Mouse (Mus musculus): ENCODE results near the gene Folr1. TPM values are rescaled to one million over a fixed set of nuclear protein-coding genes. Genes with fewer than 3 reads are reported as not detected.

Folr1 gene
- polyA plus RNA-seq, 1 experiment from 2014 or later = 6.5 TPM

GRCm38 (mm10) chr7:101837154-101837605 lies 33.4 kb downstream of the Folr1 start:
- peak overlapping the region; percentile 89 to 98 for H3K27ac ChIP-seq (replicated peaks in 1 of 2; ENCODE audit: control insufficient read depth in 1 of 2, insufficient read depth in 1 of 2, low read depth in 2 of 2, low read length in 2 of 2)
- H3K4me1 ChIP-seq (ENCODE audit: control insufficient read depth in 2 of 2, insufficient read depth in 2 of 2, low read length in 2 of 2) = peaks cover 18 to 27% of the 10 kb centered on the region in 2 experiments
- peak overlapping the region; percentile 89 for H3K4me2 ChIP-seq (ENCODE audit: low read length)
- H3K9ac ChIP-seq (ENCODE audit: low read length) = peak overlapping the region; percentile 99
- H3K9me3 ChIP-seq (ENCODE audit: control insufficient read depth, low read length) = no peaks in the 10 kb centered on the region
- peak overlapping the region; percentile 68 to 94 for H3K4me3 ChIP-seq (ENCODE audit: control insufficient read depth in 1 of 2, insufficient read depth in 1 of 2, low read depth in 1 of 2, low read length in 2 of 2)
- no peaks in the 10 kb centered on the region for H3K27me3 ChIP-seq (ENCODE audit: control insufficient read depth, insufficient read depth, low read length)
- under 1% methylated on average over 20 of the region's 20 CpGs for WGBS
- ATAC-seq (ENCODE audit: insufficient number of reproducible peaks, insufficient read depth, low FRiP score, low read depth) = no peak
- H3K36me3 ChIP-seq (ENCODE audit: control insufficient read depth, insufficient read depth, low read length) = peaks cover 23% of the 10 kb centered on the region

- Histone ChIP-seq H3K9me3 (ENCODE audit: control insufficient read depth, low read length) (no peaks in the 10 kb centered on the region), H3K4me1 (ENCODE audit: control insufficient read depth in 2 of 2, insufficient read depth in 2 of 2, low read length in 2 of 2) (peaks cover 18 to 27% of the 10 kb centered on the region in 2 experiments), H3K4me3 (ENCODE audit: control insufficient read depth in 1 of 2, insufficient read depth in 1 of 2, low read depth in 1 of 2, low read length in 2 of 2) (peak overlapping the region; percentile 68 to 94), H3K27me3 (ENCODE audit: control insufficient read depth, insufficient read depth, low read length) (no peaks in the 10 kb centered on the region), H3K4me2 (ENCODE audit: low read length) (peak overlapping the region; percentile 89), H3K9ac (ENCODE audit: low read length) (peak overlapping the region; percentile 99), H3K36me3 (ENCODE audit: control insufficient read depth, insufficient read depth, low read length) (peaks cover 30% of the 10 kb centered on the region), H3K27ac (replicated peaks in 1 of 2; ENCODE audit: control insufficient read depth in 1 of 2, insufficient read depth in 1 of 2, low read depth in 2 of 2, low read length in 2 of 2) (peak overlapping the region; percentile 89 to 98)
- peak; percentile 45; the same call in 1 of the 2 replicates for ATAC-seq (ENCODE audit: insufficient number of reproducible peaks, insufficient read depth, low FRiP score, low read depth)
- under 1% methylated on average over 63 of the region's 63 CpGs for WGBS
Observed at GRCm38 (mm10) chr7:101836271-101837153, 34.1 kb downstream of the Folr1 start.

- 40% methylated on average over 5 of the region's 5 CpGs for WGBS
- Histone ChIP-seq H3K36me3 (ENCODE audit: control insufficient read depth, insufficient read depth, low read length) (peaks cover 39% of the 10 kb centered on the region), H3K9me3 (ENCODE audit: control insufficient read depth, low read length) (no peaks in the 10 kb centered on the region), H3K27ac (replicated peaks in 1 of 2; ENCODE audit: control insufficient read depth in 1 of 2, insufficient read depth in 1 of 2, low read depth in 2 of 2, low read length in 2 of 2) (peak overlapping the region; percentile 89 to 98; a peak in 3 of 4 replicates), H3K4me2 (ENCODE audit: low read length) (peak overlapping the region; percentile 89), H3K4me3 (ENCODE audit: control insufficient read depth in 1 of 2, insufficient read depth in 1 of 2, low read depth in 1 of 2, low read length in 2 of 2) (peak overlapping the region; percentile 68 to 94), H3K9ac (ENCODE audit: low read length) (peak overlapping the region; percentile 99), H3K27me3 (ENCODE audit: control insufficient read depth, insufficient read depth, low read length) (no peaks in the 10 kb centered on the region), H3K4me1 (ENCODE audit: control insufficient read depth in 2 of 2, insufficient read depth in 2 of 2, low read length in 2 of 2) (peaks cover 18 to 27% of the 10 kb centered on the region in 2 experiments)
- ATAC-seq (ENCODE audit: insufficient number of reproducible peaks, insufficient read depth, low FRiP score, low read depth) = no peak
Observed at GRCm38 (mm10) chr7:101835457-101836109, 35.0 kb downstream of the Folr1 start.

DNA sequence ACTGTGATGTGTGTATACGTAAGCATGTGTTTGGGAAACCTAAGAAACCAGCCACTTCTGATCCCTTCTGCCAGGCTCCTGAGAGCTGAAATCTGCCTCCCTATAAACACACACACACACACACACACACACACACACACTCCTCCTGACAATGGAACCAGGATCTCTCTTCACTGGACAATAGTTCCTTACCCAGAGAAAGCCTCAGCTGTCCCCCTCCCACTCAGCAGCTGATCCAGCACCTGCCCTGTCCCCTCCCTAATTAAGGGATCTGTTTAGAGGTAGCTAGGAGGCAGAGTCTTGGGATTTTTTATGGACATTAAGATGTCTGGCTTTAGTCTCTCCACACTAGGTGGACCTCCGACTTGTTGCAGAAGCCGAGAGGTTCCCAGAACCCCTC lies 35.7 kb downstream of the Folr1 start:
- H3K9me3 ChIP-seq (ENCODE audit: control insufficient read depth, low read length) = no peaks in the 10 kb centered on the region
- H3K27me3 ChIP-seq (ENCODE audit: control insufficient read depth, insufficient read depth, low read length) = no peaks in the 10 kb centered on the region
- peaks cover 46% of the 10 kb centered on the region for H3K36me3 ChIP-seq (ENCODE audit: control insufficient read depth, insufficient read depth, low read length)
- peaks cover 18 to 27% of the 10 kb centered on the region in 2 experiments for H3K4me1 ChIP-seq (ENCODE audit: control insufficient read depth in 2 of 2, insufficient read depth in 2 of 2, low read length in 2 of 2)
- peak overlapping the region; percentile 89 for H3K4me2 ChIP-seq (ENCODE audit: low read length)
- 0 out of 4 replicates have a peak overlapping the region, but pooled peaks of 1 of the 2 experiments have one; percentile 49 for H3K27ac ChIP-seq (replicated peaks in 1 of 2; ENCODE audit: control insufficient read depth in 1 of 2, insufficient read depth in 1 of 2, low read depth in 2 of 2, low read length in 2 of 2)
- H3K9ac ChIP-seq (ENCODE audit: low read length) = peak overlapping the region; percentile 99; the same call in 1 of the 2 replicates
- peak overlapping the region in 1 of 2 experiments; percentile 94; a peak in 1 of 4 replicates for H3K4me3 ChIP-seq (ENCODE audit: control insufficient read depth in 1 of 2, insufficient read depth in 1 of 2, low read depth in 1 of 2, low read length in 2 of 2)
- no peak for ATAC-seq (ENCODE audit: insufficient number of reproducible peaks, insufficient read depth, low FRiP score, low read depth)
- 33% methylated on average over 3 of the region's 3 CpGs for WGBS

DNA sequence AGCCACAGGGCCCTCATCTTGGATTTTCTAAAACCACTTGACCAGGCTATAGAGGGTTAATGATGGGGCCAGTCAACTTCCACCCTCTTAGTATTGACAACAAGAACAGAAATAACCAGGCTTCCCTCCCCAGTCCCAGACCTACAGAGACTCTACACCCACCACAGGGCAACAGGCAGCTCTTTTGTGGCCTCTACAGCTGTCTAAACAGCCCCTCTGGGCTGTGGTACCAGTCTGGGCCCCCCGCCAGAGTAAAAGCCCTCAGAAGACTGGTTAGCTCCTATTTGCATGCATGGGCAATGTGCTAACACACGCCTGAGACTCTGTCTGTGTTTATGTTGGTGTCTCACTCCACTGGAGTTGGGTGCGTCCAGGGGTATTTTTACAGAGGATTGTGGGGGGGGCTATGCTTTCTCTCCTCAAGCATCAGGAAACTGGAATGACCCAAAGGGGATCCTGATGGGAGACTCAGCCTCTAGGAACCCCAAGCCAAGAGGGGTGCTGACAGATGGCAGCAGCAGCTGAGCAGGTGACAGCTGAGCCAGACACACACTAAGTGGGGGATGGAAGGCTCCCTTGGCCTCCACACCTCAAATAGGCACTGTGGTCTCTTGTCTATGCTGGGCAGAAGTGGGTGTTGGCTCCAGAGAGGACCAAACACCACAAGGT lies 36.5 kb downstream of the Folr1 start:
- peaks cover 49% of the 10 kb centered on the region for H3K36me3 ChIP-seq (ENCODE audit: control insufficient read depth, insufficient read depth, low read length)
- WGBS = 51% methylated on average over 3 of the region's 3 CpGs
- no peaks in the 10 kb centered on the region for H3K9me3 ChIP-seq (ENCODE audit: control insufficient read depth, low read length)
- H3K4me1 ChIP-seq (ENCODE audit: control insufficient read depth in 2 of 2, insufficient read depth in 2 of 2, low read length in 2 of 2) = peaks cover 18 to 27% of the 10 kb centered on the region in 2 experiments
- H3K4me2 ChIP-seq (ENCODE audit: low read length) = peak overlapping the region; percentile 89
- peak overlapping the region; percentile 42; the same call in 1 of the 2 replicates for H3K9ac ChIP-seq (ENCODE audit: low read length)
- no peak overlapping the region for H3K4me3 ChIP-seq (ENCODE audit: control insufficient read depth in 1 of 2, insufficient read depth in 1 of 2, low read depth in 1 of 2, low read length in 2 of 2)
- H3K27ac ChIP-seq (replicated peaks in 1 of 2; ENCODE audit: control insufficient read depth in 1 of 2, insufficient read depth in 1 of 2, low read depth in 2 of 2, low read length in 2 of 2) = peak overlapping the region in 1 of 2 experiments; percentile 49; a peak in 2 of 4 replicates
- no peaks in the 10 kb centered on the region for H3K27me3 ChIP-seq (ENCODE audit: control insufficient read depth, insufficient read depth, low read length)
- no peak for ATAC-seq (ENCODE audit: insufficient number of reproducible peaks, insufficient read depth, low FRiP score, low read depth)

DNA sequence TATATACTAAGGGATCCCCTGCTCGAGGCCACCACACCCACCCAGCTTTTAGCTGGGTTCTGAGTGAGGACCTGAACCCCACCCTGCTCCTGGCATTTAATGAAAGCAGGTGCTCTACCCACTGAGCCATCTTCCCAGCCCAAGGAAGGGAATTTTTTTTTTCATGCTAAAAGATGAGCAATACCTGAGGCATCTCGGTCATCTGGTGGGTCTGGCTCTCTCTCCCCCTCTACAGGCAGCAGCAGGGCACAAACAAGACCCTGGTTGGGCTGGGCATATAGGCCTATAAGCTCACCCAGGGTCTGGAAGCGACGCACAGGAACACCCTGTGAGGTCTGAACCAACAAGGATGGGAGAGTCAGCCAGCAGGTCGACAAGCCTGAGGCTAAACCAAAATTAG lies 37.2 kb downstream of the Folr1 start:
- Histone ChIP-seq H3K4me3 (ENCODE audit: control insufficient read depth in 1 of 2, insufficient read depth in 1 of 2, low read depth in 1 of 2, low read length in 2 of 2) (no peak overlapping the region), H3K9ac (ENCODE audit: low read length) (no peak overlapping the region), H3K4me1 (ENCODE audit: control insufficient read depth in 2 of 2, insufficient read depth in 2 of 2, low read length in 2 of 2) (peaks cover 16 to 27% of the 10 kb centered on the region in 2 experiments), H3K4me2 (ENCODE audit: low read length) (no peak overlapping the region), H3K27me3 (ENCODE audit: control insufficient read depth, insufficient read depth, low read length) (no peaks in the 10 kb centered on the region), H3K9me3 (ENCODE audit: control insufficient read depth, low read length) (no peaks in the 10 kb centered on the region), H3K36me3 (ENCODE audit: control insufficient read depth, insufficient read depth, low read length) (peaks cover 56% of the 10 kb centered on the region), H3K27ac (replicated peaks in 1 of 2; ENCODE audit: control insufficient read depth in 1 of 2, insufficient read depth in 1 of 2, low read depth in 2 of 2, low read length in 2 of 2) (no peak overlapping the region)
- ATAC-seq (ENCODE audit: insufficient number of reproducible peaks, insufficient read depth, low FRiP score, low read depth) = no peak
- 73% methylated on average over 5 of the region's 5 CpGs for WGBS

DNA sequence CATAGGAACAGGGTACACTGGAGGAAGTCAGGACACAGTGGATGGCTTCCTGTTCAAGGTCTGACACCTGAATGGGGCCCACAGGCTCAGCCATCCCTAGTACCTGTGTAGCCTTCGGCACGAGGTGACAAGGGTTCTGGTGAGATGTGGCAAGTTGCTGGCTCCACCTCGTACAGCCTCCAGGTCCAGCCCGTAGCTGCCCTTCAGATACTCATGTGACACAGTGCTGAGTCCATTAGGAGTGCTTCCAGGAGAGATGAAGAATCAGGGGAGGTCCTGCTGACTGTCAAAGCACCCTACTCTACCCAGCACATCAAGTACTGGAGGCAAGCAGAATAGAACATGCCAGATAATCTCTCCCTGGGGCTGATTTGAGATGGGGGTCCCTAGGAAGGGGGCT lies 38.2 kb downstream of the Folr1 start:
- 90% methylated on average over 4 of the region's 4 CpGs for WGBS
- H3K4me2 ChIP-seq (ENCODE audit: low read length) = no peak overlapping the region
- H3K9ac ChIP-seq (ENCODE audit: low read length) = no peak overlapping the region
- no peaks in the 10 kb centered on the region for H3K9me3 ChIP-seq (ENCODE audit: control insufficient read depth, low read length)
- no peak for ATAC-seq (ENCODE audit: insufficient number of reproducible peaks, insufficient read depth, low FRiP score, low read depth)
- H3K4me1 ChIP-seq (ENCODE audit: control insufficient read depth in 2 of 2, insufficient read depth in 2 of 2, low read length in 2 of 2) = peaks cover 16 to 27% of the 10 kb centered on the region in 2 experiments
- H3K4me3 ChIP-seq (ENCODE audit: control insufficient read depth in 1 of 2, insufficient read depth in 1 of 2, low read depth in 1 of 2, low read length in 2 of 2) = no peak overlapping the region
- no peaks in the 10 kb centered on the region for H3K27me3 ChIP-seq (ENCODE audit: control insufficient read depth, insufficient read depth, low read length)
- no peak overlapping the region for H3K27ac ChIP-seq (replicated peaks in 1 of 2; ENCODE audit: control insufficient read depth in 1 of 2, insufficient read depth in 1 of 2, low read depth in 2 of 2, low read length in 2 of 2)
- peaks cover 66% of the 10 kb centered on the region for H3K36me3 ChIP-seq (ENCODE audit: control insufficient read depth, insufficient read depth, low read length)
